Mouse (Mus musculus): ENCODE measurements at regions not wholly inside any gene's neighbourhood (a gene's known extent, or its start where the extent isn't known, plus 50 kb on each side); places are given as distances from the start of the nearest gene placed in this dataset.

- no peak for TF ChIP-seq POLR2A (IDR thresholded peaks at IDR 0.05; ENCODE audit: insufficient read depth, low read length)
- TF ChIP-seq EP300 (IDR thresholded peaks at IDR 0.05; ENCODE audit: insufficient read depth, low read depth, low read length): no peak
Measured at GRCm38 (mm10) chr2:75763252-75763651, 58.8 kb upstream of the Nfe2l2 start.
